Mouse (Mus musculus): ENCODE measurements at regions not wholly inside any gene's neighbourhood (a gene's known extent, or its start where the extent isn't known, plus 50 kb on each side); places are given as distances from the start of the nearest gene placed in this dataset.

- no peak for TF ChIP-seq CTCF (IDR thresholded peaks at IDR 0.05)
- peaks cover 5% of the 10 kb centered on the region for H3K27me3 ChIP-seq
- DNase-seq (ENCODE audit: low read depth, low spot score) (no peak), ATAC-seq (no peak)
- CTCF ChIA-PET = no interaction called here
- POLR2A ChIA-PET = interaction anchor here (0.6 kb wide), 1 partner anchor 157 kb away, joined by 3 read pairs; no protein-coding TSS in a partner anchor
- in situ Hi-C loops (cut with MboI; ENCODE audit: low pct_unique_long_range_greater_than_20kb) = no loop called here
These were observed 473.5 kb downstream of the Fat4 start for GRCm38 (mm10) chr3:39360278-39360677.

GRCm38 (mm10) chr3:39370926-39371325 is 484.2 kb downstream of the Fat4 start:
- TF ChIP-seq CTCF (IDR thresholded peaks at IDR 0.05) = no peak
- H3K27me3 ChIP-seq = peaks cover 25% of the 10 kb centered on the region
- no peak for DNase-seq (ENCODE audit: low read depth, low spot score)
- ChIA-PET CTCF (interaction anchor here (1.6 to 2.1 kb wide), 4 partner anchors 9 to 16 kb away, joined by 3 to 5 read pairs (median 4); no protein-coding TSS in a partner anchor), POLR2A (no interaction called here)
- in situ Hi-C loops (cut with MboI; ENCODE audit: low pct_unique_long_range_greater_than_20kb) = no loop called here
- ATAC-seq = no peak

- in situ Hi-C loops (cut with MboI; ENCODE audit: low pct_unique_long_range_greater_than_20kb) = no loop called here
- ATAC-seq (no peak), DNase-seq (ENCODE audit: low read depth, low spot score) (no peak)
- ChIA-PET POLR2A (no interaction called here), CTCF (interaction anchor here (1.6 to 2.1 kb wide), 3 partner anchors 8 to 14 kb away, joined by 3 to 5 read pairs (median 4); no protein-coding TSS in a partner anchor)
- TF ChIP-seq CTCF (IDR thresholded peaks at IDR 0.05) = no peak
- peaks cover 22% of the 10 kb centered on the region for H3K27me3 ChIP-seq
These were observed 485.7 kb downstream of the Fat4 start for GRCm38 (mm10) chr3:39372426-39372950.

GRCm38 (mm10) chr3:39375465-39375864 is 488.7 kb downstream of the Fat4 start:
- in situ Hi-C loops (cut with MboI; ENCODE audit: low pct_unique_long_range_greater_than_20kb) = loop anchor here (25.0 kb wide), 1 partner anchor 1012 kb away; no protein-coding TSS in a partner anchor
- DNase-seq (ENCODE audit: low read depth, low spot score) = no peak
- CTCF ChIA-PET = no interaction called here

GRCm38 (mm10) chr3:39388491-39388890 is 501.8 kb downstream of the Fat4 start:
- DNase-seq (ENCODE audit: low read depth, low spot score) (no peak), ATAC-seq (no peak)
- POLR2A ChIA-PET = interaction anchor here (0.7 to 1.5 kb wide), 3 partner anchors 9 to 497 kb away, joined by 3 read pairs; no protein-coding TSS in a partner anchor
- peaks cover 4% of the 10 kb centered on the region for H3K27me3 ChIP-seq
- no peak for TF ChIP-seq CTCF (IDR thresholded peaks at IDR 0.05)
- in situ Hi-C loops (cut with MboI; ENCODE audit: low pct_unique_long_range_greater_than_20kb) = loop anchor here (10.0 to 25.0 kb wide), 2 partner anchors 504 to 999 kb away; partner anchors contain the start of gene Fat4
- CTCF ChIA-PET = no interaction called here

More at GRCm38 (mm10) chr3:39375465-39375864, 488.7 kb downstream of the Fat4 start:
- POLR2A ChIA-PET = no interaction called here
- TF ChIP-seq CTCF (IDR thresholded peaks at IDR 0.05) = no peak
- no peak for ATAC-seq
- H3K27me3 ChIP-seq = peaks cover 5% of the 10 kb centered on the region

- TF ChIP-seq CTCF (IDR thresholded peaks at IDR 0.05) = no peak
- ChIA-PET CTCF (interaction anchor here (1.1 to 3.4 kb wide), 4 partner anchors 9 to 102 kb away, joined by 3 to 16 read pairs (median 3); no protein-coding TSS in a partner anchor), POLR2A (no interaction called here)
- ATAC-seq (peak; percentile 68), DNase-seq (ENCODE audit: low read depth, low spot score) (peak; percentile 50)
- H3K27me3 ChIP-seq = peaks cover 4% of the 10 kb centered on the region
- in situ Hi-C loops (cut with MboI; ENCODE audit: low pct_unique_long_range_greater_than_20kb) = loop anchor here (5.0 to 25.0 kb wide), 2 partner anchors 422 to 997 kb away; no protein-coding TSS in a partner anchor
These were observed 503.7 kb downstream of the Fat4 start for GRCm38 (mm10) chr3:39390442-39390841.

- H3K27me3 ChIP-seq = peaks cover 4% of the 10 kb centered on the region
- peak; percentile 68 for ATAC-seq
- peak; percentile 86 for TF ChIP-seq CTCF (IDR thresholded peaks at IDR 0.05)
- POLR2A ChIA-PET = interaction anchor here (0.6 kb wide), 1 partner anchor 26 kb away, joined by 3 read pairs; no protein-coding TSS in a partner anchor
- in situ Hi-C loops (cut with MboI; ENCODE audit: low pct_unique_long_range_greater_than_20kb) = loop anchor here (5.0 to 25.0 kb wide), 2 partner anchors 420 to 995 kb away; no protein-coding TSS in a partner anchor
- no peak for DNase-seq (ENCODE audit: low read depth, low spot score)
- CTCF ChIA-PET = interaction anchor here (1.0 to 3.4 kb wide), 5 partner anchors 13 to 1052 kb away, joined by 3 to 16 read pairs (median 3); no protein-coding TSS in a partner anchor
These were observed 505.3 kb downstream of the Fat4 start for GRCm38 (mm10) chr3:39392053-39392452.

- no peak for TF ChIP-seq CTCF (IDR thresholded peaks at IDR 0.05)
- in situ Hi-C loops (cut with MboI; ENCODE audit: low pct_unique_long_range_greater_than_20kb) = loop anchor here (25.0 kb wide), 1 partner anchor 991 kb away; no protein-coding TSS in a partner anchor
- POLR2A ChIA-PET = interaction anchor here (0.5 kb wide), 1 partner anchor 111 kb away, joined by 3 read pairs; no protein-coding TSS in a partner anchor
- CTCF ChIA-PET = interaction anchor here (1.7 kb wide), 1 partner anchor 40 kb away, joined by 4 read pairs; no protein-coding TSS in a partner anchor
- ATAC-seq = no peak
- H3K27me3 ChIP-seq = peaks cover 4% of the 10 kb centered on the region
- DNase-seq (ENCODE audit: low read depth, low spot score) = no peak
These were observed 509.9 kb downstream of the Fat4 start for GRCm38 (mm10) chr3:39396672-39397071.

GRCm38 (mm10) chr3:39397255-39397654 is 510.5 kb downstream of the Fat4 start:
- in situ Hi-C loops (cut with MboI; ENCODE audit: low pct_unique_long_range_greater_than_20kb) = loop anchor here (25.0 kb wide), 1 partner anchor 990 kb away; no protein-coding TSS in a partner anchor
- ATAC-seq (no peak), DNase-seq (ENCODE audit: low read depth, low spot score) (no peak)
- ChIA-PET POLR2A (interaction anchor here (1.0 kb wide), 1 partner anchor 382 kb away, joined by 3 read pairs; no protein-coding TSS in a partner anchor), CTCF (interaction anchor here (1.7 kb wide), 1 partner anchor 39 kb away, joined by 4 read pairs; no protein-coding TSS in a partner anchor)
- no peak for TF ChIP-seq CTCF (IDR thresholded peaks at IDR 0.05)
- peaks cover 4% of the 10 kb centered on the region for H3K27me3 ChIP-seq

- no peak for TF ChIP-seq CTCF (IDR thresholded peaks at IDR 0.05)
- POLR2A ChIA-PET = interaction anchor here (1.0 kb wide), 1 partner anchor 381 kb away, joined by 3 read pairs; no protein-coding TSS in a partner anchor
- CTCF ChIA-PET = interaction anchor here (1.7 kb wide), 1 partner anchor 39 kb away, joined by 4 read pairs; no protein-coding TSS in a partner anchor
- ATAC-seq (no peak), DNase-seq (ENCODE audit: low read depth, low spot score) (no peak)
- in situ Hi-C loops (cut with MboI; ENCODE audit: low pct_unique_long_range_greater_than_20kb) = loop anchor here (25.0 kb wide), 1 partner anchor 990 kb away; no protein-coding TSS in a partner anchor
- peaks cover 4% of the 10 kb centered on the region for H3K27me3 ChIP-seq
These were observed 510.9 kb downstream of the Fat4 start for GRCm38 (mm10) chr3:39397677-39398076.

Measured in Patski (cell line).